Mouse (Mus musculus) hindbrain, embryonic 13.5 days (tissue): Measurements from ENCODE around the gene Ghitm. TPM values are rescaled to one million over a fixed set of nuclear protein-coding genes. Genes with fewer than 3 reads are reported as not detected.

Experiments used
- ATAC-seq: fragments of 200-750 bp; cut with Nextera tagmentation; 2 replicates; pipeline ENCODE4 v1.8.0; 2017; ENCODE audit warnings: moderate TSS enrichment; ENCODE audit not compliant: low FRiP score
- H3K27ac ChIP-seq: fragments of 300-500 bp; sonication (generic); 2 replicates; pipeline ENCODE4 v1.5.1; 2015; ENCODE audit warnings: inconsistent platforms, mild to moderate bottlenecking, moderate library complexity
- H3K27me3 ChIP-seq: fragments of 300-500 bp; sonication (generic); 2 replicates; pipeline ENCODE4 v1.6.1; 2015; ENCODE audit warnings: mild to moderate bottlenecking, inconsistent platforms
- H3K36me3 ChIP-seq: fragments of 300-500 bp; sonication (generic); 2 replicates; pipeline ENCODE4 v1.6.1; 2015; ENCODE audit warnings: mild to moderate bottlenecking, inconsistent platforms
- H3K4me1 ChIP-seq: fragments of 300-500 bp; sonication (generic); replicated peaks from 2 replicates; pipeline ENCODE4 v1.6.1; 2015; ENCODE audit warnings: inconsistent platforms
- H3K4me2 ChIP-seq: fragments of 300-500 bp; sonication (generic); 2 replicates; pipeline ENCODE4 v1.6.1; 2015; ENCODE audit warnings: inconsistent platforms, mild to moderate bottlenecking, moderate library complexity
- H3K4me3 ChIP-seq: fragments of 300-500 bp; sonication (generic); 2 replicates; pipeline ENCODE4 v1.5.1; 2015; ENCODE audit warnings: mild to moderate bottlenecking, inconsistent platforms
- H3K9ac ChIP-seq: fragments of 300-500 bp; sonication (generic); 2 replicates; pipeline ENCODE4 v1.6.1; 2015; ENCODE audit warnings: mild to moderate bottlenecking, inconsistent platforms
- H3K9me3 ChIP-seq: fragments of 300-500 bp; sonication (generic); 2 replicates; pipeline ENCODE4 v1.6.1; 2016; ENCODE audit warnings: inconsistent platforms
- WGBS: fragments of 180-500 bp; shearing (Covaris S2); methylation state at CpG from one replicate; pipeline ENCODE4 v1.1.7; 2015; 5-methylcytosine and 5-hydroxymethylcytosine counted together
- polyA plus RNA-seq: library from polyadenylated mRNA; unstranded; fragments of >200 nt; fragmentation: Nextera tagmentation; extraction: Ambion mirVana; gene quantifications from 2 replicates; pipeline ENCODE4 v1.2.1, GENCODE M21; 2015

The Ghitm gene
- polyA plus RNA-seq, 1 experiment from 2014 or later, result 199 TPM

DNA sequence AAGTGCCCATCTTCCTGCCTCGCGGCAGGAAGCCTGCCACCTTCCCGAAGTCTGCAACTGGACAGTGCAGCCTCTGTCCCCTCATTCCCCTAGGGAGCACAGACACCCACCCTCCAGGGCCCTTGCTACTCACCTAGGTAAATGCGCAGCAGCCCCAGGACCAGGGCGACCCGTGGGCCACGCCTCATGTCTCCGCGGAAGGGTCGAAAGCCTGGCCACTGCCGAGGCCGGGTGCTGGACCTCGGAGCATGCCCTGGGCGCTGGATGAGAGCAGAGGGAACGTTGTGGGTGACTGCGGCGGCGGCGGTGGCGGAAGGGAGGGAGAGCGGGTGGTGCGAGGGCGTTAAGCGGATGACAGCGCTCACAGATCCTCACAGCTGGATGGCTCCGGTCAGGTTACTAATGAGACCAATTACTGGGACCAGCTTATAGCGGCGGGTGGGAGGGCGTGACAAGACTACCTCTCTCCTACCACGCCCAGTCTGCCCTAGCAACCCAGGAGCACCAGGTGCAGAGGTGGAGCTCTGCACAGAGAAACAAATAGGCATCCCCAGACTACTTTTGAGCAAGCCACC, 37.0 kb downstream of the Ghitm start, which contains the start of gene Cdhr1:
Cdhr1 (minus strand) TSS at position 392 of the 575 bp plus-strand sequence.
- WGBS, result 1% methylated on average over 30 of the region's 30 CpGs
- H3K27me3 ChIP-seq, result peaks cover 45% of the 10 kb centered on the region
- H3K9ac ChIP-seq, result peak within 1 kb of the TSS; percentile 78
- H3K27ac ChIP-seq, result no peak within 1 kb of the TSS
- peak within 1 kb of the TSS; percentile 89 for H3K4me2 ChIP-seq
- H3K36me3 ChIP-seq, result no peaks in the 10 kb centered on the region
- peak; percentile 67 for ATAC-seq
- peaks cover 10% of the 10 kb centered on the region for H3K4me1 ChIP-seq
- H3K4me3 ChIP-seq, result peak within 1 kb of the TSS; percentile 48
- H3K9me3 ChIP-seq, result no peaks in the 10 kb centered on the region

DNA sequence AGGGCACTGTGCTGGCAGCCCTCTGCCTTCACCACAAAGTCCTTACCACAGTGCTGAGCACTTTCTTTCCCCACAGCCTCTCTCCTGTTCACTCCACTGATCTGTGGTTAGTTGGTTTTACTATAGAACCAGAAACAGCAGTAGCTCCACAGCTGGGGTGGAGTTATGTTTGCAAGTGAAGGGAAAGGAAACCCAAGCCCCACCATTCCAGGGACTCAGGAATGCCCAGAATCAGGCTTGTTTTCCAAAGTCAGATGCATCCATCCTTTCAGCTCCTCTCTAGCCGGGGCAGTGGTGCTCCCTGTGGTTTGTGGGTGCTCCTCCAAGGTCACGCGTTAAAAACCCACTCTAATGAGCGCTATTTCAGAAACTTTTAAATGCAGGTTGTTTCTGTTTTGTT, 39.5 kb downstream of the Ghitm start:
- peaks cover 35% of the 10 kb centered on the region for H3K27me3 ChIP-seq
- WGBS, result 84% methylated on average over 4 of the region's 4 CpGs

DNA sequence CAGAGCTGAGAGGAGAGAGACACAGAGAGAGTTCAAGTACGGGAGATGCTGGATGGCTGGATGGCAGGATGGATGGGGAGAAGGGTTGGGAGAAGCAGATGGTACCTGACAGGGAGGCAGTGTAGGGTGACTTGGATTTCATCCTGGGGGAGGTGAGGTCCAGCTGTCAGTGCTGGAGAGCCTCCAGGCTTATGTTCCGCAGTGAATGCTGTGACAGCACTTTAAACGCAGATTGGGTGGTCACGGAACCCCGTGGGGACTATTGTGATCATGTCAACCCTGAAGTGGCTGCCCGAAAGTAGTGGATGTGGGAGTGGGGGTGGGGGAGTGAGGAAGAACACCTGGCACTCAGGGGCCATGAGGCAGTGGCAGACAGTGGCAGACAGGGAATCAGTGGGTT, 40.6 kb downstream of the Ghitm start:
- Histone ChIP-seq H3K4me2 (no peak overlapping the region), H3K4me1 (peaks cover 10% of the 10 kb centered on the region), H3K9me3 (no peaks in the 10 kb centered on the region), H3K27me3 (peaks cover 35% of the 10 kb centered on the region), H3K9ac (no peak overlapping the region), H3K36me3 (no peaks in the 10 kb centered on the region), H3K4me3 (no peak overlapping the region), H3K27ac (no peak overlapping the region)
- 56% methylated on average over 6 of the region's 6 CpGs for WGBS
- ATAC-seq, result peak; percentile 18; the same call in 1 of the 2 replicates

More for the DNA sequence above, 39.5 kb downstream of the Ghitm start:
- Histone ChIP-seq H3K4me1 (peaks cover 10% of the 10 kb centered on the region), H3K36me3 (no peaks in the 10 kb centered on the region), H3K27ac (no peak overlapping the region), H3K9me3 (no peaks in the 10 kb centered on the region), H3K4me3 (no peak overlapping the region), H3K4me2 (no peak overlapping the region), H3K9ac (no peak overlapping the region)
- no peak for ATAC-seq

DNA sequence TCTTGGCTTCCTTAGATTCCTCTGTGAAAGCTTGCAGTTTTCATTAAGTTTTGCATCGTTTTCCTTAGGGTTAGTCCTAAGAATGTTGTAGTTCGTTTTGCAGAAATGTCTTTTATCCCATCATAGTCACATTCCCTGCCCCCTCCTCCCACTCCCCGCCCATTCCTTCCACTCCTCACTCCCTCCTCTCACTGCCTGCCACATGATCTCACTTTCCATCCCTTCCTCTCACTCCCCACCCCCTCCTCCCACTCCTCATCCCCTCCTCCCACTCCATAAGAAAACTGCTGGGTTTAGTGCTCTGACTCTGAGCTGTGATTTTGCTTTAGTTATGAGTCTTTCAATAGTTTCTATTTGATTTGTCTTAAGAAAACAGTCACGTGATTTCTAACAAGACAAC, 51.3 kb downstream of the Ghitm start:
- WGBS, result 46% methylated on average over 4 of the region's 4 CpGs
- Histone ChIP-seq H3K36me3 (no peaks in the 10 kb centered on the region), H3K9me3 (no peaks in the 10 kb centered on the region), H3K4me1 (no peaks in the 10 kb centered on the region), H3K4me2 (no peak overlapping the region), H3K27me3 (no peaks in the 10 kb centered on the region), H3K9ac (no peak overlapping the region), H3K27ac (no peak overlapping the region), H3K4me3 (no peak overlapping the region)
- no peak for ATAC-seq

DNA sequence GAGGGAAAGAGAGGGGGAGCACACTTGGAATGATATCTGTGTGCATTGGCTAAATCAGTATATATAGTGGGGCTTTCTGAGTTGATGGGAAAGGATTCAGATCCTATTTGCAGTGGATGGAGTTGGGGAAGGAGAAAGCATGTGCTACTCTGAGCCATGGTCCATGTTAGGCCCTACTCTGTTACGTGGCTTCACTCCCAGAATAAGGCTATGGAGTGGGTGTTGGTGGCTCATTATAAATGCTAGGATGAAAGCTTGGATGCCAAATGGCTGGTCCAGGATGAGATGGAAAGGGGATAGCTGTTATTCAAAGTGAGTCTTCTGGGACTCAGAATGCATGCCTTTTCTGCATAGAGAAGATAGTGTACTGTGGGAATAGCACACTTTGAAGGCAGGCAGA, 54.3 kb downstream of the Ghitm start:
- no peak overlapping the region for H3K4me2 ChIP-seq
- no peak overlapping the region for H3K9ac ChIP-seq
- WGBS, result 86% methylated on average over 1 of the region's 1 CpGs
- H3K4me1 ChIP-seq, result no peaks in the 10 kb centered on the region
- H3K4me3 ChIP-seq, result no peak overlapping the region
- no peak for ATAC-seq
- no peak overlapping the region for H3K27ac ChIP-seq
- no peaks in the 10 kb centered on the region for H3K27me3 ChIP-seq
- H3K36me3 ChIP-seq, result no peaks in the 10 kb centered on the region
- no peaks in the 10 kb centered on the region for H3K9me3 ChIP-seq

Other genes starting within 250 kb of the Ghitm start
- 84.1 and 85.5 TPM in 2 replicates for gene Ccser2, start 166.5 kb downstream of the Ghitm start, polyA plus RNA-seq
- gene Rgr, start 86.3 kb downstream of the Ghitm start, polyA plus RNA-seq, result not detected in 2 replicates
- gene Lrit1, start 80.4 kb downstream of the Ghitm start, polyA plus RNA-seq, result not detected in 2 replicates
- gene Lrit2, start 67.3 kb downstream of the Ghitm start, polyA plus RNA-seq, result not detected in 2 replicates
- 2.0 and 3.1 TPM in 2 replicates for gene Cdhr1, start 36.9 kb downstream of the Ghitm start, polyA plus RNA-seq
- 0.47 TPM in 1 of 2 replicates, not detected in the other for gene 2610528A11Rik, start 21.2 kb downstream of the Ghitm start, polyA plus RNA-seq